Mouse (Mus musculus): ENCODE measurements at regions not wholly inside any gene's neighbourhood (a gene's known extent, or its start where the extent isn't known, plus 50 kb on each side); places are given as distances from the start of the nearest gene placed in this dataset.
A peak's percentile ranks its signal among the peaks of the same experiment; 100 is the strongest.

DNA sequence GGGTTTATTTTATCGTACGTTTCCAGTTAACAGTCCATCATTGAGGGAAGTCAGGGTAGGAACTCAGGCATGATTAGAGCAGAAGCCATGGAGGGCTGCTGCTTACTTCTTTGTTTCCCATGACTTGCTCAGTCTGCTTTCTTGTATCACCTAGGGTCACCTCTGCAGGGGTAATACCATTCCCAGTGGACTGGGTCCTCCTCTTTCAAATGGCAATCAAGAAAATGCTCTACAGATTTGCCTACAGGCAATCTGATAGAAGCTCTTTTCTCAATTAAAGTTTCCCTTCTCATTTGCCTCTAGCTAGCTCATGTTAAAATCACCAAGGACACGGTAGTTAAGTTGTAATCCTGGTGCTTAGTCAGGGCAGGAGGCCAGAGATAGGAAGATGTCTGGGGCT is 72.5 kb upstream of the Mboat1 start:
- WGBS = 72% methylated on average over 3 of the region's 3 CpGs
- no peaks in the 10 kb centered on the region for H3K4me1 ChIP-seq
- H3K4me3 ChIP-seq = no peak overlapping the region
- H3K36me3 ChIP-seq = no peaks in the 10 kb centered on the region
- H3K9me3 ChIP-seq = no peaks in the 10 kb centered on the region; the same call in 1 of the 2 replicates
- H3K4me2 ChIP-seq = no peak overlapping the region
- H3K9ac ChIP-seq = no peak overlapping the region
- no peak overlapping the region for H3K27ac ChIP-seq (replicated peaks)
- H3K27me3 ChIP-seq (replicated peaks) = no peaks in the 10 kb centered on the region
- ATAC-seq (ENCODE audit: extremely low read depth, insufficient number of reproducible peaks, low FRiP score, low TSS enrichment) = no peak

DNA sequence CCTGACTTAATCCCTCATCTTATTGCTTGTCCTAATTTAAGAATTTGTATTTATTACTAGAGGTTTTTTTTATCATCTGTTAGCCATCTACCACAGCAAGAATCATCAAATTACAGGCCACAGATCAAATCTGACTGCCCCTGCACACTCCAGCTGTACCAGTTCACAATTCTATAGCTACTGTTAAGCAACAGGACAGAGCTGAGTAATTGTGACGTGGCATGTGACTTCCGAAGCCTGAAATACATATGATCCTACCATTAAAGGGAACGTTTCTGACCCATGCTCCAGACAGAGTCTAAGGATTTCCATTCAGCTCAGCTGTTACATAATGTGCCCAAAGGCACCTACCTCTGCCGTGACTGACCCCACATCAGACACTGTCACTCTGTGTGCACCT is 74.0 kb upstream of the Mboat1 start:
- H3K9me3 ChIP-seq = no peaks in the 10 kb centered on the region; the same call in 1 of the 2 replicates
- ATAC-seq (ENCODE audit: extremely low read depth, insufficient number of reproducible peaks, low FRiP score, low TSS enrichment) = no peak
- no peaks in the 10 kb centered on the region for H3K4me1 ChIP-seq
- H3K36me3 ChIP-seq = no peaks in the 10 kb centered on the region
- H3K27ac ChIP-seq (replicated peaks) = no peak overlapping the region
- no peaks in the 10 kb centered on the region for H3K27me3 ChIP-seq (replicated peaks)
- H3K9ac ChIP-seq = no peak overlapping the region
- WGBS = 83% methylated on average over 4 of the region's 4 CpGs
- no peak overlapping the region for H3K4me2 ChIP-seq
- H3K4me3 ChIP-seq = no peak overlapping the region

DNA sequence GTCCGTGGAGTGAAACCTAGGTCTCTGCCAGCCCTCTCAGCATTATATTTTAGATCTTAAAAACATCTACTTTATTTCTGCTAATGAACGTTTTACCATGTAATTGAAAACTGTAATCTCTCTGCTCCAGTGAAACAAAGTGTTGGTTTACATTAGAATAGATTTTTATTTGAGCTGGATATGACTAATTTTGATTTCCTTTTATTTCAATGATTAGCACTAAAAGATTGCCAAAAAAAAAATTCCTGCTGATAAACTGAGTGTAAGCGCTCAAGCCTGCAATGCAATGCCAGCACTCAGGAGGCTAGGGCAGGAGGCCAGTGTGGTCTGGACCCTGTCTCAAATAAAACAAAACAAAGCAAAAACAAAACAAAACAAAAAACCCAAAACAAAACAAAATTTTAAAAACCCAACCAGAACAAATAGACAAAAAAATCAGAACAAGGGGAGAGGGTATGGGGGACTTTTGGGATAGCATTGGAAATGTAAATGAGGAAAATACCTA is 69.3 kb upstream of the E2f3 start:
- no peak overlapping the region for H3K4me3 ChIP-seq
- H3K4me1 ChIP-seq = 0 out of 2 replicates have a peak, but pooled peaks cover 4% of the 10 kb centered on the region
- 76% methylated on average over 3 of the region's 3 CpGs for WGBS
- H3K36me3 ChIP-seq = no peaks in the 10 kb centered on the region
- H3K4me2 ChIP-seq = no peak overlapping the region
- ATAC-seq (ENCODE audit: extremely low read depth, insufficient number of reproducible peaks, low FRiP score, low TSS enrichment) = no peak
- no peak overlapping the region for H3K9ac ChIP-seq
- no peaks in the 10 kb centered on the region for H3K27me3 ChIP-seq (replicated peaks)
- no peak overlapping the region for H3K27ac ChIP-seq (replicated peaks)
- no peaks in the 10 kb centered on the region for H3K9me3 ChIP-seq

DNA sequence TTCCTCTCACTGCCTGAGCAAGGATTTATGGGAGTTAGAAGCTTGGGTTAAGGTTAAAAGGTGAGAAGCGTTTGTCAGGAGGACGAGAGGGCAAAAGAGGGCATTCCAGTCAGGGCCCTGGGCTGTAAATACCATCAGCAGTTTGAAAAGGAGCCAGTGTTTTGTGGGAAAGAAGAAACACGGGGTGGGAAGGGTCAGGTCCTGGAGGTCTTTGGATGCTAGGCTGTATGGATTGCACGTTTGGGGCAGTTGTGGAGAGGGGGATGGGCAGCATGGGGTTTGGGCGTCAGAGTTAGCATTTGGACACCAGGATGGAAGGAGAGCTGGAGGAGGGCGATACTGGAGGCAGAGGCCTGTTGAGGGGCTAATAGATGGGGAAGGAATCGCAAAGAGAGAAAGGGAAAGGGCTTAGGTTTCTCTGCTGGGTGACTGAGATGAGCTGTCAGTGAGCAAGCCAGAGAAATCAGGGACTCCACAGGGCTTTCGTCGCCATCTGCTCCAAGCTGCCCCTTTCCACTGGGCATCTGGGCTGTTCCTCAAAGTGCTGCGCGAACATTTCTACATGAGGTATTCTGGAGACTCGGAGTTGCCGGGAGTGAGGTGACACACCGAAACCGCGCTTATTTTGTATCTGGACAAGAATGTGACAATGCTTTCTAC is 66.2 kb upstream of the E2f3 start:
- no peak for ATAC-seq (ENCODE audit: extremely low read depth, insufficient number of reproducible peaks, low FRiP score, low TSS enrichment)
- H3K4me2 ChIP-seq = no peak overlapping the region
- no peak overlapping the region for H3K9ac ChIP-seq
- H3K4me1 ChIP-seq = peaks cover 9% of the 10 kb centered on the region; the same call in 1 of the 2 replicates
- no peaks in the 10 kb centered on the region for H3K36me3 ChIP-seq
- WGBS = 61% methylated on average over 16 of the region's 16 CpGs
- no peak overlapping the region for H3K27ac ChIP-seq (replicated peaks)
- no peaks in the 10 kb centered on the region for H3K27me3 ChIP-seq (replicated peaks)
- no peak overlapping the region for H3K4me3 ChIP-seq
- H3K9me3 ChIP-seq = no peaks in the 10 kb centered on the region

DNA sequence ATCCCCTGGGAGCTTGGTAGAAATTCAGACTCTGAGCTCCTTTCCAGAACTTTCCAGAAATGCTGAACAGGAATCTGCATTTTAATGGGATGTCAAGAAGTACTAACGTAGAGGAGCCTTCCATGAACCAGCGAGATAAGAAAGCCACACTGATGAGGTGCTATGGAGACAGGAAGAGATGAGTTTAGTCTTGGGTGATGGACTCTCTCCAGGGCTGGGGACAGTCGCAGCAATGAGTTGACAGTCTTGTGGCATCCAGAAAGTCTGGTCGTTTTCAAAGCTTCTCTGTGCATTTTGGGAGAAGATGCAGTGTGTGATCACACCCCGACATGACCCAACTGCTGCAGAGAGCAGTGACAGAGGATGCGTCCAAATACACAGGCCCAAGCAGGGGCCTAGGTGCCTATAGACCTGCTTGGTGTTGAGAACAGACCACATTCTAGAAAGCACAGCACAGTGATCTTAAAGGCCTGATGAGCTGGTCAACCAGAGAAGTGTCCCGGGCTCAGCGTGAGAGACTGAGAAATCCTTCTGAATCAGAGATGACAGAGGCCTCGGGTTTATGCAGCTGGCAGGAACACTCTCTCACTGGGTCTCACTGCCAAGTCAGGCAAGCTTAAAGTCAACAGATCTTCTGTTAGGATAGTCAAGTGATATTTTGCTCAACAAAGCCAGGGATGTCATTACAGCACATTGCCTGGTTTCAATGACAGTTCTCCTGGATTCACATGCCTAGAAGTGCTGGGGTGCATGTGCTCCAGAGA is 65.1 kb upstream of the E2f3 start:
- no peaks in the 10 kb centered on the region for H3K27me3 ChIP-seq (replicated peaks)
- H3K4me3 ChIP-seq = no peak overlapping the region
- ATAC-seq (ENCODE audit: extremely low read depth, insufficient number of reproducible peaks, low FRiP score, low TSS enrichment) = no peak
- 64% methylated on average over 9 of the region's 9 CpGs for WGBS
- H3K27ac ChIP-seq (replicated peaks) = no peak overlapping the region
- no peaks in the 10 kb centered on the region for H3K36me3 ChIP-seq
- no peak overlapping the region for H3K9ac ChIP-seq
- H3K4me1 ChIP-seq = peaks cover 9% of the 10 kb centered on the region; the same call in 1 of the 2 replicates
- no peaks in the 10 kb centered on the region for H3K9me3 ChIP-seq
- no peak overlapping the region for H3K4me2 ChIP-seq

DNA sequence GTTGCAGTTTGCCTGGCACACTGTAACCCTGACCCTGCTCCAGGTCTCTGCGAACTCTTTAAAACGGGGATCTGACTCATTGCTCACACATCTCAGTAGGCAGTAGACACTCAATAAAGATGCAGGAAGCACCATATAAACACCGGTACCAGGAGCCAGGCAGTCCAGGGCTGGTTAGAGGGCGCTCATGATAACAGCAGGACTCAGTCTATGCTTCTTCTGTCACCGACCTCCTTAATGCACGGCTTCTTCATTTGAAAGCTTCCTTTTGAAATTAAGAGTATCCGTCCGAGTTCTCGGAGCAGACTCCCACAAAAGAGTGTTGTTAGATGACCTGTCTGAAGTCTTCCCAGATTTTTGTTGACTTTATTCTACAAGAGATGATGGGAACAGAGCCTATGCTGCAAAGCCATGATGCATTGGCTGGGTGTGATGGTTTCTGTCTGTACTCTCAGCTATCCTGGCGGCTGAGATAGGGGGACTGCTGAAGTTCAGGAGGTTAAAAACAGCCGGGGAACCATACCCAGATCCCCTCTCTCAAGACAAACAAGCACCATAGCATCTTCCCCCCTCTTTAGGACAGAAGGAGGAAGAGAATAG is 62.5 kb upstream of the E2f3 start:
- Histone ChIP-seq H3K4me1 (peaks cover 14% of the 10 kb centered on the region), H3K36me3 (no peaks in the 10 kb centered on the region), H3K27ac (replicated peaks) (no peak overlapping the region), H3K4me2 (no peak overlapping the region), H3K27me3 (replicated peaks) (no peaks in the 10 kb centered on the region), H3K9me3 (no peaks in the 10 kb centered on the region), H3K4me3 (no peak overlapping the region), H3K9ac (no peak overlapping the region)
- WGBS = 45% methylated on average over 11 of the region's 11 CpGs
- ATAC-seq (ENCODE audit: extremely low read depth, insufficient number of reproducible peaks, low FRiP score, low TSS enrichment) = no peak

DNA sequence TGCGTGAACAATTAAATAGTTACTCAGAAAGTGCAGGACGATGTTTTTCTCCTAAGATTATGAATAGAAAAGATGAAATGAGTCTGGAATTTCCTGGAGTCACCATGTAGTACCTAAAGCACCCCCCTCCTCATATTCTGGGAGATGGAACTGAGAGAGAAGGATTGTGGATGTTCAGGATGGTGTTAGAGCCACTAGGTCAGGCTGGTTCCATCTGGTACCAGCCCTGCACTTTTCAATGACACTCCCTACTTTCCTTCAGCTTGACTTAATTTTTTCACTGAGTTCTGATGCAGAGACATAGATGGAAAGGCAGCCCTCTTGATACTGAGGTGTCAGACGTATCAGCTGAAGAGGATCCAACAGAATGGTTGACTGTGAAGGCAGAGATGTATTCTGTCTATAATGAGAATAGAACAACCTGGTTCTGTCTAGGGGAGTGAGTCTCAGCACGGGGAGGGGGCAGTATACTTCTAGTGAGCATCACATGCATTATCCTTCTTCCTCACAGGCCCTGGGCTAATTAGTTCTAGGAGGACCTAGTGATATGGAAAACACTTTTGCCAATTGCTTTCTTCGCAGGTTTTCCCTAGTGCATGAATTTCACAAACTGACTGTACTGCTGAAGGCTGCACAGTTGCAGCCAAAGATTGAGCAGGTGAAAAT is 60.8 kb upstream of the E2f3 start:
- no peak for ATAC-seq (ENCODE audit: extremely low read depth, insufficient number of reproducible peaks, low FRiP score, low TSS enrichment)
- 77% methylated on average over 5 of the region's 5 CpGs for WGBS
- no peaks in the 10 kb centered on the region for H3K9me3 ChIP-seq

DNA sequence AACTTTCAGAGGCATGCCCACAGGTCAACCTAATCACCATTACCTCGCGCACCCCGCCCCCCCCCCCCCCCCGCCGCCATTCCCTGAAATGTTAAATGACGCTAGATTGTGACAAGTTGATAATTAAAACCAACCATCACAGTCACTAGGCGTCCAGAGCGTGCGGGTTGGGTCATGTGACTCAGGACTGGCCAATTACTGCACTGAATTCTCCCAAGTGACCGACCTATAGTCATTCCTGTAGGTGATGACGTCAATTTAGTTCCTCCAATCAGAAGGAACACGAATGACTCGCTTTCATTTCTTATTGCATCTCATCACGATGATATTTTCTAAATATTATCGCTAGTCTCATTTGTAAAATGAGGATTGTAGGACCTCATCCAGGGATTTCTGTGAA is 60.2 kb upstream of the E2f3 start:
- ATAC-seq (ENCODE audit: extremely low read depth, insufficient number of reproducible peaks, low FRiP score, low TSS enrichment) = no peak
- H3K9ac ChIP-seq = no peak overlapping the region

More for the DNA sequence above, 60.8 kb upstream of the E2f3 start:
- H3K4me3 ChIP-seq = no peak overlapping the region
- H3K27me3 ChIP-seq (replicated peaks) = no peaks in the 10 kb centered on the region
- no peaks in the 10 kb centered on the region for H3K36me3 ChIP-seq
- H3K4me1 ChIP-seq = peaks cover 19% of the 10 kb centered on the region
- no peak overlapping the region for H3K9ac ChIP-seq
- no peak overlapping the region for H3K4me2 ChIP-seq
- H3K27ac ChIP-seq (replicated peaks) = no peak overlapping the region

DNA sequence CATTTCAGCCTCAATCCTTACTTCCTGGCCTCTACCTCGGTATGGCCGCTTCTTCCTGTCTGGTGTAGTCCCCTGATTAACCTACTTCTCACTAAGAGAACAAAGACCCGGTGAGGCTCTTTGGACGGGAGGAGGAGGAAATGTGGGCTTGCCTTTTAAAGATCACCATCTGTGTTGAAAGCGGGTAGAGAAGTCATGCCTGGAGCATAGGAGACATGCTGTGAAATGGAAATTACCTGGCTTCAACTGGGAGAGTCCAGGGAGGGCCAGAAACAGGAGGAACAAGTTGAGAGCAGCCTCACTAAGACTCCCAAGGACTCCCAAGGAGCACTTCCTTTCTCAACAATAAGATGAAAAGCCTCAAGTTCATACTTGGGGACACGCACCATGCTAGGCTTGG is 59.4 kb upstream of the E2f3 start:
- no peak for ATAC-seq (ENCODE audit: extremely low read depth, insufficient number of reproducible peaks, low FRiP score, low TSS enrichment)
- peaks cover 19% of the 10 kb centered on the region for H3K4me1 ChIP-seq
- no peaks in the 10 kb centered on the region for H3K27me3 ChIP-seq (replicated peaks)
- H3K4me3 ChIP-seq = no peak overlapping the region
- H3K27ac ChIP-seq (replicated peaks) = no peak overlapping the region
- no peaks in the 10 kb centered on the region for H3K9me3 ChIP-seq
- no peak overlapping the region for H3K4me2 ChIP-seq
- no peak overlapping the region for H3K9ac ChIP-seq
- WGBS = 73% methylated on average over 6 of the region's 6 CpGs
- H3K36me3 ChIP-seq = no peaks in the 10 kb centered on the region

More for the DNA sequence above, 60.2 kb upstream of the E2f3 start:
- peaks cover 19% of the 10 kb centered on the region for H3K4me1 ChIP-seq
- H3K9me3 ChIP-seq = no peaks in the 10 kb centered on the region
- no peaks in the 10 kb centered on the region for H3K36me3 ChIP-seq
- WGBS = 63% methylated on average over 15 of the region's 15 CpGs
- H3K27me3 ChIP-seq (replicated peaks) = no peaks in the 10 kb centered on the region
- H3K4me2 ChIP-seq = no peak overlapping the region
- H3K4me3 ChIP-seq = no peak overlapping the region
- H3K27ac ChIP-seq (replicated peaks) = no peak overlapping the region

DNA sequence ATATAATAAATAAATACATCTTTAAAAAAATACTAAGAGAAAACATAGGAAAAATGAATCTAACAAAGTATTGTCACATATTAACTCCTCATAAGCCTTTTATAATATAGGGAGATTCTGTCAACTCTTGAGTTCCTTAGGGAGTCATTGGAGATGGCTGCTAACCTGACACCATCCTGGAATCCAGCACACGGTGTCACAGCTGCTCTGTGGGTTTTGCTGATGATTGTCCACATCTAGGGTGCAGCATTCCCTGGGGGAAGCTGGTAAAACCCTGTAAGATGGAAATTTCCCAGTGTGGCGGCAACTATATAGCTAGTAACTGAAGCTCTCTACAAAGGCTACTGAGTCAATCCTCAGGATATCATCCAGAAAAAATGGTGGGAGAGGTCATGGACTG is 58.9 kb upstream of the E2f3 start:
- no peak overlapping the region for H3K27ac ChIP-seq (replicated peaks)
- ATAC-seq (ENCODE audit: extremely low read depth, insufficient number of reproducible peaks, low FRiP score, low TSS enrichment) = no peak
- 85% methylated on average over 2 of the region's 2 CpGs for WGBS
- no peak overlapping the region for H3K4me2 ChIP-seq
- peaks cover 19% of the 10 kb centered on the region for H3K4me1 ChIP-seq
- no peaks in the 10 kb centered on the region for H3K27me3 ChIP-seq (replicated peaks)
- no peak overlapping the region for H3K4me3 ChIP-seq
- H3K36me3 ChIP-seq = no peaks in the 10 kb centered on the region
- no peaks in the 10 kb centered on the region for H3K9me3 ChIP-seq
- no peak overlapping the region for H3K9ac ChIP-seq

DNA sequence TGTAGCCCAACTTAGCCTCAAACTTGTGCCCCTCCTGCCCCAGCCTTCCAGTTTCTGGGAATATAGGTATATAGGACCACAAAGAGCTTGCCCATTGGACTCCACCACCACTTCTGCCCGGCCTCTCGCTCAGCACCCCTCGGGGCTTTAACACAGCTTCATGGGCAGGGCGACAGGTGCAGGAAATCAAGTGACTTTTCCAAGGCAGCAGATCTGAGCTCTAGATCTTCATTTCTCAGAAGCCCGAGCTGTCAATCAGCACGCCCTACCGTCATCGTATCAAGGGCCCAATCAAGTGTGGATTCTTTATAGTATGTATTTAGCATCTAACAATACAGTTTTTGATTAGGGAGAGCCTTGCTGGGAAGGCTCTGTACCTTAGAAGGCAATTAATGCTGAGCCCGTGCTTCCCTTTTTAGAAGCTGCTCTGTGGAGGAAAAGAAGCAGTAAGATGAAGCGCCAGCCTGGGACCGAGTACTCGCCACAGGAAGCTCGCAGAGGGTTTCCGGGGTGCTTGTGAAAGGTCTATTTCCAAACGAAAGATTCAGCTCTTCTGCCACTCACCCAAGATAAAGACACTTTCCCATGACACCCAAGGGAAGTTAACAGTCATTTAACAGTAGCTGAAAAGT is 56.9 kb upstream of the E2f3 start:
- Histone ChIP-seq H3K4me1 (peaks cover 13% of the 10 kb centered on the region), H3K4me2 (peak overlapping the region; percentile 46), H3K4me3 (0 out of 2 replicates have a peak overlapping the region, but pooled peaks have one; percentile 5), H3K27me3 (replicated peaks) (no peaks in the 10 kb centered on the region), H3K9ac (peak overlapping the region; percentile 2; the same call in 1 of the 2 replicates), H3K27ac (replicated peaks) (peak overlapping the region; percentile 30; the same call in 1 of the 2 replicates), H3K9me3 (no peaks in the 10 kb centered on the region), H3K36me3 (no peaks in the 10 kb centered on the region)
- WGBS = 54% methylated on average over 15 of the region's 15 CpGs
- no peak for ATAC-seq (ENCODE audit: extremely low read depth, insufficient number of reproducible peaks, low FRiP score, low TSS enrichment)

Measured in heart, embryonic 13.5 days (tissue).